In genomic region chr8:119558603-119559401, GRCm38 (mm10) we compare ENCODE assay signal across 8 mouse cellular contexts. TPM values are rescaled to one million over a fixed set of nuclear protein-coding genes. Genes with fewer than 3 reads are reported as not detected.
A peak's percentile ranks its signal among the peaks of the same experiment; 100 is the strongest.
DNase-seq lines count a peak whose midpoint lies in the region; ATAC-seq lines count a peak whose summit lies in the region.

Mbtps1 (minus strand) TSS chr8:119558735.

- H3K4me3 ChIP-seq in intestine, embryonic 14.5 days (ENCODE audit: low read depth, low read length), result peak within 1 kb of the TSS; percentile 71

- peak within 1 kb of the TSS; percentile 85 for H3K4me2 ChIP-seq in intestine, embryonic 14.5 days (ENCODE audit: low read length)

- H3K4me1 ChIP-seq in intestine, embryonic 14.5 days (replicated peaks; ENCODE audit: control insufficient read depth, insufficient read depth, low read length), result peaks cover 18% of the 10 kb centered on the region

- DNase-seq in adrenal gland, adult (ENCODE audit: inconsistent age in 2 of 2, low spot score in 1 of 2), result peak; percentile 99 to 100
- peak; percentile 97 for DNase-seq in embryo, embryonic 10.5 days (ENCODE audit: low spot score)
- DNase-seq in gastrocnemius, postnatal 25 days, result peak; percentile 97
- DNase-seq in intestine, embryonic 14.5 days (ENCODE audit: low spot score), result peak; percentile 100
- DNase-seq in left cerebral cortex, postnatal 14 days (ENCODE audit: low spot score in 2 of 2), result peak; percentile 96 to 97
- DNase-seq in mesoderm, embryonic 11.5 days (ENCODE audit: low read depth, low spot score), result peak; percentile 100
- peak; percentile 94 to 95 for DNase-seq in right cerebral cortex, postnatal 36 days (ENCODE audit: low spot score in 2 of 2)
- peak; percentile 98 for DNase-seq in yolk sac, embryonic 10.5 days (ENCODE audit: low spot score)

- no peaks in the 10 kb centered on the region for H3K9me3 ChIP-seq in intestine, embryonic 14.5 days (ENCODE audit: control insufficient read depth, low read length)

- intact Hi-C loops in left cerebral cortex, postnatal 14 days (cut with DNase I), result loop anchor here (2.0 kb wide), 1 partner anchor 16 kb away; the partner anchor contains the start of genes Dnaaf1 and Hsdl1

- H3K27me3 ChIP-seq in intestine, embryonic 14.5 days (replicated peaks; ENCODE audit: control insufficient read depth, insufficient read depth, low read length), result no peaks in the 10 kb centered on the region

- H3K36me3 ChIP-seq in intestine, embryonic 14.5 days (ENCODE audit: control insufficient read depth, insufficient read depth, low read length), result peaks cover 16% of the 10 kb centered on the region

- peak within 1 kb of the TSS; percentile 88 for H3K9ac ChIP-seq in intestine, embryonic 14.5 days (ENCODE audit: low read length)

- WGBS in intestine, embryonic 14.5 days, result 6% methylated on average over 58 of the region's 63 CpGs

- peak; percentile 94 for ATAC-seq in intestine, embryonic 14.5 days (replicated peaks; ENCODE audit: low FRiP score, low TSS enrichment, low read depth)

- H3K27ac ChIP-seq in intestine, embryonic 14.5 days (ENCODE audit: low read depth), result peak within 1 kb of the TSS; percentile 85

RNA-seq across cellular contexts. Expression of gene Mbtps1, which starts in this region (rescaled TPM):
- total RNA-seq in gastrocnemius, postnatal 25 days (2021), result 10 to 100 TPM; 26.7 to 27.0 TPM
- 107 and 121 TPM in 2 replicates for polyA plus RNA-seq in intestine, embryonic 14.5 days (2014; fragmentation: Nextera tagmentation; extraction: Ambion mirVana)
- 10 to 100 TPM; 59.3 to 59.5 TPM for total RNA-seq in left cerebral cortex, postnatal 14 days (2021)

Comparison
In these comparisons a context has a peak if more than half of its experiments do, and no peak if none do; other contexts are left out.
1. Peak in every context shown above with its lines: DNase-seq, ATAC-seq, H3K4me3 ChIP-seq and H3K27ac ChIP-seq.